Mouse (Mus musculus): ENCODE results near the gene Nkx2-2.

The Nkx2-2 gene

DNA sequence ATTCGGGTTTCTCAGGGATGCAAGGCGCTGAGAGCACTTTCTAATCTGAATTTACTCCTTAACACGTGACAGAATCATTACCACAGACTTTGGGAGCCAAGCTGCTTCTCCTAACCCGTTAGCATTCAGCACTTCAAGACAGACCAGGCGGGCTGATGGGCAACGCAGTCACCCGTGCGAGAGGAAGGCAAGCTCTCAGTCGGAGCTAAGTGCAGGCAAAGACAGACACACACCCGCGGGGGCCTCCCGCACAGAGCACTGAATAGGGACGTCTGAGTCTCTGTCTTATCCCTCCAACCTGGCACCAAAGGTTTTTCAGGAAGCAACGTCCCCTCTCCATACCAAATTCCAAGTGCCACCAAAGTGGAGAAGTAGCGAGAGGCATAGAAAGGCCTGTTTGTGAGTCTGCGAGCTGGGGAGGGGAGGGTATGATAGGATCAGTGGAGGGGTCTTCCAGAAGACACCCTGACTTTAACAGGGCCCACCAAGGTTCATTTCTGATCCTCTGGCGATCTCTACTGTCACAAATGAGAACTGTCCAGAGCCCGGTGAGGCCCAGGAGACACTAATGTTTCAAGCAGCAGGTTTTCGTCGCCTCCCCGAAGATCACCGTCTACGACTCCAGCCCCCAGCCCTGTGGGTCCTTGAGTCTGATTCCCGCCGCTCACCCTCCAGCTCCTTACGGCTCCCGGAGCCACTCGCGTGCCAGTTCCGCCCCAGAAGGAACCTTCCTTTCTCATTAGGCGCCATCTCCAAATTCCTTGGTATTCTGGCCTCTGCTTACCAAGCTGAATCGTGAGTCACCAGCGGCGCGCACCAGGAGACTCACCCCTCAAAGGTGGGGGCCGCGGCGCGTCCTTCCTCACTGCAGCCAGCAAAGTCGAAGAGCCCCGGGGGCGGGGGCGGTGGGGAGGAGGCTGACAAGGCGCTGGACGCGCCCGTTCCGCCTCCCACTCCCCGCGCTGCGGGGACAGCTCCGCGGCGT lies at the start of gene Nkx2-2:
Gene Nkx2-2 (minus strand): TSS at position 973 of the 985 bp plus-strand sequence.
- no peak for DNase-seq

DNA sequence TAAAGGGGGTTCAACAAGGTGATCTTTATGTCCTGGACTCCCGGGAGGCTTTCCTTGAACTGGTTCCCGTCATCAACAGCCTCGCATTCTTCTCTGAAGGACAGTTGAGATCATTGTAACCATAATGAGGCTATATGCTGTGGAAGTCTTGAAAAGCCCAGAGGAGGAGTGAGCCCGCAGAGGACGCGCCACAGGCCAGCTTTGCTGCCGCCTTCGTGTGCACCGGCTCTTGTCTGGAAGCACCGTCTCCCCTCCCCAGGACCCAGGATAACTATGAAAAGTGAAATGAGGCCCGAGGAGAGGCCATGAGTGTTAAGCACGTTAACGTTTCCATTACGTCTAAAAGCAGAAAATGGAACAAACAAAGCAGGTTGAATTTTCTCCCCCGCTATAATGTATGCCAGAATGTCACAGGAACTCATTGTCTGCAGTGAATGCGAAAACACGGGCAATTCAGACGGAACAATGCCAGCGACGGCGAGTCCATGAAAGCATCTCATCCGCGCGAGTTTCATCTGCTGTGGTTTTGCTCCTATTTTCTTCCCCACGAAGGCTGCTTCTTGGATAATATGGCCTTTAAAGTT lies 41.8 kb upstream of the Nkx2-2 start:
- DNase-seq = no peak

DNA sequence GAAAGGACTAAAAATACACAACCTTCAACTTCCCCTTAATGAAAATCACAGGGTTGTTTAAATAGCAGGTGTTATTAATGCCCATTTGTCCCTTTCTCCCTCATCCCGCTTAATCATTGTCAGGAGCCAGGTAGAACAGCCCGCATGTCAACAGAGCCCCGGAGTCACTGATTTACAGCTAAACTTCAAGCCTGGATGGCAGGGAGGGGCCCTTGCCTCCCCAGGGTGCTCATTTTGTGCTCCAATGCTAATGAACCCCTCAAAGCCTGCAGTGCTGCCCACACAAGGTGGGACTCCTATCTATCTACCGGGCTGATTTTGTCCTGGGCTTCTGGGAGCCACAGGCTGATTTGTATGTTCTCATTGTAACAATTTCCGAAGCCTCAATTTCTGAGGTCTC lies 37.1 kb upstream of the Nkx2-2 start:
- no peak for DNase-seq

DNA sequence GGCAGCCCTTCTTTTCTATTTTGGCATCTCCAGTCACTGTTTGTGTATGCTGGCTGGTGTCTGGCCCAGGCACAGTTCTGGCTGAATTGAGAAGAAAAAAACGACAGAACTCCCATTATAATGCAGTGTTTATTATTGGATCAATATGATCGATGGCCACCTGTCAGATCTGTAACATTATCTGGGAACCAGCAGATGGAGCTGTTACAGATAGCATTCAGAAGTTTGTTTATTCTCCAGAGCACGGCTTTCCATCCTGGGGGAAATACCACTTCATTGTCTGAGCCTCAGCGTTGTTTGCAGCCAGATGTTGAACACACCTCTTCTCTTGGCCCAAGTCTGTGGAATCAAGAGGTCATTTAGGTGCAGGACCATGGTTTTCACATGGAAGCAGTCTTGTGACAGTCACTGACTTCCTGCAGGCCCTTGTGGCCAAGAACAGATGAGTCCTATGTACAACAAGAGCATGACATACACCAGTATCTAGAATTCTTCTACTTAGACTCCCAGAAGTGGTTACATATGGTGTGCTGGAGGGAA lies 11.1 kb upstream of the Nkx2-2 start:
- DNase-seq = no peak

DNA sequence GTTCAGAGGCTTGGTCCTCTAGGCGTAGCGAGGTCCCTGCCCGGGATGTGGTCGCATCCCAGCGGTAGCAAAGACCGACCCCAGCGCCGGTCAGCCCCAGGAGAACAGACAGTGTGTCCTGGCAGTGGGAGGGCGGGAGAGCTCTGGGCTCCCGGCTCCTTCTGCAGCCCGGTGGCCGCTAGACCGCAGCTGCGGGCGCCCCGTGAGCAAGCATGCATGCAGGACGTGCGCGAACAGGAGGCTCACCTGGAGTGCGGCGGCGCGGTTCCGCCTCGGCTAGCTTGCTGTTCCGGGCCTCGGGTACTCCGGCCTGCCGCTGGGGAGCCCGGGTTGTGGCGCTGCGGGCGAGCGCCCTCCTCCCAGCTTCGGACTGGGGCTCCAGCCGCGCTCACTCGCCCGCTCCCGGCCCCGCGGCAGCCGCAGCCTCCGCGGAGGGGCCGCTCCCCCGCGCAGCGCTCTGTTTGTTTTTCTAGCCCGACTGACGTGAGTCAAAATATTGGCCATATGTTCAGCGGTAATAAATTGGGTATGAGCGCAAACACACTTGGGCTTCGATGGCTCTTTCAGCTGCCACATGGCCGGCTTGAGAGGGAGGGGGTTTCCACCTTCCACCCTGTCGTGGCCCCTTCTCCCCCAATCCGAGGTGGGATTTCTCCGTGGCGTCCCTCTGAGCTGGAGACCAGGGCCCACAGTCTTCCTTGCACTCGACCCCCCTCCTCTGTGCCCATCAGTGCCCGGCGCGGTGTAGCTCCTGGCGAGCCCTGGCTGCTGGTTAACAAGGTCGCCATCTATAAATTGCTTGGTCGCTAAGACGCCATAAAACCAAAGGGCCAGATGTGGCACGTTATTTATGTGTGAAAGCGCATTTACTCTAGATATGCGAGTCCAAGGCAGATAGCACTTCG lies 920 bp upstream of the Nkx2-2 start:
- DNase-seq = no peak

DNA sequence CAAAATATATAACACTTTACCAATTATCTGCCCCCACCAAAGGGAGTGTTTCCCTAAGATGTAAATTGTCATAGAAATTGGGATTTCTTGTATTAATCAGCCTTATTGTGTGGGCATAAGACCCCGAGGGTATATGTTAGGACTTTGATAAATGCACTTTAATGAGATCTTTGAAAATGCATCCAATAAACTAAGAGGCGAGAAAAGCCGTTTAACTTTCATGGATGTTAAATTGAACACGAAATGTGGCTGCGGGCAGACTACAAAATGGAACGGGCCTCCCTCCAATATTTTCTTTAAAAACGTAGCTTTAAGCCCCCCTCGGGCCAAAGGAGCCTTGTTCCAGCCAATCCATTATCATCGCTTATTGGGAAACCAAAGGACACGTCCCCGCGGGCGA lies 1.3 kb downstream of the Nkx2-2 start:
- DNase-seq = no peak

DNA sequence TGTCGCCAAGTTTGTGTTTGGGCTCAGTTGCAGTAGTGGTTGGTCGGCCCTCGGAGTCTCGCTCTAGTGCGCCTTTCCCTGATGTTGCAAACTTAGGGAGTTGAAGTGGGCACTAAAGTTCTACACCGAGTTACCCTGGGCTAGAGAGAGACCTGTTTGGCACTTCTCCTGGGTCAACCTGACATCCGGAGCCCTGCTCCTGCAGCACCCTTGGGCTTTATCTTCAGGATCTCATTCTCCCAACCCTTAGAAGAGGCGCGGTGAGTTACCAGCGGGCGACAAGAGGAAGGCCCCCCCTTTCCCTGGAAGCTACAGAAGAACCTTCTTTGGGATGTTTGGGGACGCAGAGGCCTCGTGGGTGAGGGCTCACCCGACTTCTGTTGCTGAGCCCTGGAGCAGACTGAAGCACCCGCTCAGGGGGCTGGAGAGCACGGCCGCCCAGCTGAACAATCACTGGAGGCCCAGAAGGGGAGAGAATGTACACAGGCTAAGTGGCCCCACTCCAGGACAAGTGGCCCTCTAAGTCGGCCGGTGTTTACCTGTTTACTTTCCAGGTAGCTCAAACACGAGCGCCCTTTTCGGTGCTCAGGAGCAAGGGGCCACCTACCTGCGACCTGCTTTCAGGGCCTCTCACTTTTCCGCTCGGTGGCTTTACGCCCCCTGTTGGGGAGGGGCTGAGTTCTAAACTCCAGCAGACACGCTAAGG lies 3.6 kb downstream of the Nkx2-2 start:
- DNase-seq = no peak

DNA sequence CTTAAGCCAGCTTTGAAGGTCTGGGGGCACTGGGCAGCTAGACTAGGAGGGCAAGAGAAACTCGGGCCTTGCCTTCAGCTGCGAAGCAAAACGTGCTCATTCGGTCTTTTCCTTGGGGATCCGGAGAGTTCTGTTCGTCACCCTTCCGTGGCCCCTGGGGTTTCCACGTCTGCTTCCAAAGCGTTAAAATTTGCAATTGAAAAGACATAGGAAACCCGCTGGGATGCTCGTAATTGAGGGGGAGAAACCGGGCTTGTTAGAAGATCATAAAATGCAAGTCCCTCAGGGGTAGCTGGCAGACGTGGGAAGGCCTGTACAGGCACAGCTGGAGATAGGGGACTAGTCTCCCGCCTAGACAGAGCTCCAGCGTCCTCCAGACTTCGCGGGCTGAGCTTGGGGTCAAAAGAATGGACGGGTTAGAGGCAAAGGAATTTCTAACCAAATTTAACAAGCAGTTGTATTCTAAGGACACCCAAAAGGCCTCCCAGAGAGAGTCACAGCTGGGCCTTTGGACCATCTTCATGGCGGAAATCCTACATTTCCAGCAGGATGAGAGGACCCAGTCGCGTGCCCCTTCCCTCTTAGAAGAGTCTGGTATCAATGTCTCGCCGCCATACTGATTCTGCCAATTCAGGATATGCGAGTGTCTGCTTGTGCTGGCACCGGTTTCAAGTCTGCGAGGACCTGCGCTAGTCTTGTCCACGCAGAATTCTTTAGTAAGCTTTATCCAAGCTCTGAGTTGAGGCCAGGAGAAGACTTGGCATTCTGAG lies 4.3 kb downstream of the Nkx2-2 start:
- DNase-seq = no peak

DNA sequence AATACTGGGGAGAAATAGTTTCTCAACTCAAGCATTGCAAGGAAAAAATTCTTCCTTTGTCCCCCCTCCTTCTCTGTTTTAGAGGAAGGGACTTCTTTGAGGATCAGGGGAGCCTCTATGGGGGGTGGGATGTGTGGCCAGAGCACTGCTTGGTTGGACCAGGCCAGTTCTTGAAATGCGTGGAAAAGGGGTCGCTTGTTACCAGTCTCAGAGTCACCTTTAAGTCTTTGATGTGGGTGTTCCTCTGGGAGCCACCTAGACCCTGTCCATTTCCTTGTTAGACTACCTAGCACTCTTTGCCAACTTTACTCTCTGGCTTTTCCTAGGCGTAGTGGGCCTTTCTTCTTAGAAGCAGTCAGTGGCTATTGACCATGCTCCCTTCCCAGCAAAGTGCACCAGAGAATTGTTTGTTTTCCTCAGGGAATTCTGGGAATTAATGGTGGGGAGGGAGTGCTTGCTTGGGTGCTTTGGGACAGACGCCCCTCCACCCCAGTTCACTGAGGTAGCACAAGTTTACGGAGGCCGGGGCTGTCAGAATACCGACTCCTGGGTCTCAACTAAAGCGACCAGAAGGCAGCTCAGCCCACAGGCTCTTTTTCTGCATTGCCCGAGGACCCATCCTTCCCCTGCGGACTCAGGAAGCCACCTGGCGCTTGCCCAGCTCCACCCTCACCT lies 5.0 kb downstream of the Nkx2-2 start:
- no peak for DNase-seq

DNA sequence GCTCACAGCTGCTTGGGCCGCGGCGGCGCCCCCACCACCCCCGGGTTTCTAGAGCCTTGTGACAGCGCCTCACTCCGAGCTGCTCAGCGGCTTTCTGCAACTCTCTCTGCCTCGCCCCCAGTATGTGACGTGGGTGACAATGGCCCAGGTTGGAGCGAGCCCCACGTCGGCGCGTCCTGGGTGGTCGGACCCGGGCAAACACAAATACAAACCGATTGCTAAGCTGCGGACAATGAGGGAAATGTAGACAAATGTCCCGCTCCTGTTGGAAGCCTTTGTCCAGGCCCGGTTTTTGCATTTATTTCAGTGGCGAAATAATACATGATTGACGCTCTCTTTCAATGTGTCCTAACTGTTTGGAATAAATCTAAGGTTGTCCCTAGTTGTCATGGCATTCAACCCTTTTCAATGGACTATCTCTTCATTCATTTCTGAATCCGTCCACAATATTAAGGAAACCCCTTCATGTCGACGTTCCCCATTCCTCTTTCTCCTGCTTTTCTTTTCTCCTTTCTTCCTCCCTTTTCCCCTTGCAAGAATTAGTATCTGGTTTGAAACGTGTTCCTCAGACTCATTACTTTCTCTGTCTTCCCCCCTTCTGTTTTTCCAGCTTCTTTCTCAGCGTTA lies 5.9 kb downstream of the Nkx2-2 start:
- peak; percentile 31 for DNase-seq

DNA sequence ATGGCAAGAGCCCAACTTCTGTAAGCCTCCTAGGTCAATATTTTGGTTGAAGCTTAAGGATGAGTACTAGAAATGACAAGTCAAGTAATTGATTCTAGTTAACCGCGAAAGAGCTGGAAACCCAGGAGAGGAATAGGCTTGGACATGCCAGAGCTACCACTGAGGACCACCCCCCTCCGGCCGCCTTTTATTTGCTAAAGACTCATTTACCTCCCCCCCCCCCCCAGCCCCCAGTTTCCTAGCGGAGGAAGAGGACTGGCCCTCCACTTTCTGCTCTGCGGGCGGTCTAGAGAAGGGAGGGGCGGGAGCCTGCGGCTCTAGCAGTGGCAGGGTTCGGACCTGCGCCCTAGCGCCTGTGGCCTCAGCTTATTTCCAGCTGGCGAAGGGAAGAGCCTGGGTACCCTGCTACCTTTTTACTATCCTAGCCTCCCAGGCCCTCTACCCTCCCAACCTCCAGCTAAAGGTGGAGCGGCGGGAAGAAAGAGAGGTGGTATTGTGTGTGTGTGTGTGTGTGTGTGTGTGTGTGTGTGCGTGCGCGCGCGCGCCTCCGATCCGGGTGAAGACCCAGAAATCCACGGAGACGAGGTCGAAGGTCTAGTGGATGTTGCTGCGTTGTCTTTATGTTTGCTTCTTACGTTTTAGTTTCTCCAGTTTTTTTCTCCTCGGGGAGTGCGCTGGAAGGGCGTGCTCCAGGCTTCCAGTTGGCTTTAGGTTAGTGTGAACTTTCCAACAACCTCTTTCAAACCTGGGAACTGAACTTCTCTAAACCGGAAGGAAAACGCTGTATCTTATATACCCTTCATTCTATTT lies 6.8 kb downstream of the Nkx2-2 start:
- DNase-seq = no peak

DNA sequence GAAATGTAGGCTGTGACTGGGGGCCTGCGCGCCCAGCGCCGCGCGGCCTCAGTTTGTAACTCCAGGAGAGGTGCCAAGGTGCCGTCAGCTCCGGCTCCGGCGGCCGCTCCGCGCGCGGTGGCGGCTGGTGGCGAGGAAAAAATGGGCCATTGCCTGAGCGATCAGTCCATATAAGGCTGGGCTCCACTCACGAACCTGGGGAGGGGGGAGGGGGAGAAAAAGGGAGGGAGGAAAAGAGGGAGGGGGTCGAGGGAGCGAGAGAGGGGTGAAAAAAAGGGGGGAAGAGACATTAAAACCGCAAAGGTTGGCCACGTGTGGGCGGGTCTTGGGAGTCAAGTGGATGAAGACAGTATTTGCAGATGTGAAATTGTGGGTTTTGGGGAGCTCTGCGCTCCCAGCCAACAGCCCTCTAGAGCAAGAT lies 7.8 kb downstream of the Nkx2-2 start:
- no peak for DNase-seq

DNA sequence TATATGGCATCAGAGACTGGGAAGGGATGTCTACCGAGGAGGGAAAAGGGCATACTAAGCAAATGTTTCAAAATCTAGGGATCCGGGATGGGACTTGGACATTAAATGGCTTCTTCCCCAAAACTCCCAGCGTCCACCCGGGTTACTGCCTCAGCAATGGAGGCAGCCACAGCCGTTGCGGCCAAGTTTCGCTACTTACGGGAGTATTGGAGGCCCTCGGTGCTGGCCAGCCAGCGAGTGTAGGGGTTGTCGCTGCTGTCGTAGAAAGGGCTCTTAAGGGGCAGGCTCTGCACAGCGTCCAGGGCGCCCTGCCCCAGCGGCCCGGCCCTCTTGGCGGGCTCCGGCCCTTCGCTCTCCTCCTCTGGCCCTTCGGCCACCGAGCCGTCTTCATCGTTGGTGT lies 8.5 kb downstream of the Nkx2-2 start:
- DNase-seq = no peak

DNA sequence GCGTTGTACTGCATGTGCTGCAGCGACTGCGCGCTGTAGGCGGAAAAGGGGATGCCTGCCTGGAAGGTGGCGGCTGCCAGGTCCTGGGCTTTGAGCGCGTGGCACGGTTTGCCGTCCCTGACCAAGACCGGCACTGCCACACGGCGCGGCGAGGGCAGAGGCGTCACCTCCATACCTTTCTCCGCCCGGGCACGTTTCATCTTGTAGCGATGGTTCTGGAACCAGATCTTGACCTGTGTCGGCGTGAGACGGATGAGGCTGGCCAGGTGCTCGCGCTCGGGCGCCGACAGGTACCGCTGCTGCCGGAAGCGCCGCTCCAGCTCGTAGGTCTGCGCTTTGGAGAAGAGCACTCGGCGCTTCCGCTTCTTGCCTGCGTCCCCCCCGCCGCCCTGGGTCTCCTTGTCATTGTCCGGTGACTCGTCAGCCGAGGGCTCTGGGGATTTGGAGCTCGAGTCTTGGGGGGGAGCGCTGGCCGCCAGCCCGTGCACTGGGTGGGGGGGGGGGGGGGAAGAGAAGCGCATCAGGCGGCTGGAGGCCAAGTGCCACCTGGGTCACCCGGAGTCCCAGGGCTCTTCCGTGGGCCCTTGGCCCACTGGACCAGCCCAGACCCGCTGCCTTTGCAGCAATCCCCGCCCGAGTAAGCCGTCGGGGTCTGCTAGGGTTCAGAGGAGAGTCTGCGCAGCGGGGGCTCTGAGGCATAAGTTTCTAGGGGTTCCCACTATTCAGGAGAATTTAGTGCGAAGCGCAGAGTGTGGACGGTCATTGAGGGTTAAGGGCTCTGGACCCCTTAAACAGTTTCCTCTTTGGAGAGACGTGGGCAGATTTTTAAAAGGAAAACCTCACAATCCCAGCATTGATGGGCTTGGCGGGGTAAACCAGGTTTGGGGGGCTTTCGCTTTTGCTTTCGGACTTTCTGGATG lies 9.7 kb downstream of the Nkx2-2 start:
- no peak for DNase-seq

DNA sequence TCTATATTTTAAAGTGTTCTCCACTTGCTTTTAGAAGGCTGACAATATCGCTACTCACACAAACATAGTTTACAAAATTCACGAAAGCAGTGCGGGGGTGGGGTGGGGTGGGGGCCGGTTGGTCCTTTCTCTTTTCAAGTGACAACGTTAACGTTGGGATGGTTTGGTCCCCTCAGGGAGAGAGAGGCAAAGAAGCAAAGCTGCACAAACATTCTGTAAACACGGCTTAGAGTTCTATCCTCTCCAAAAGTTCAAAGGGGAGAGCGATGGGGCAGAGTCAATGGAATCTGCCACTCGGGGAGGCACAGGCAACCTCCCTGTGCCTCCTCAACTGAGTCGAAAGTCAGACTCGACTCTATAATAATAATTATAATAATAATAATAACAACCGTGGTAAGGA lies 10.5 kb downstream of the Nkx2-2 start:
- DNase-seq = no peak

DNA sequence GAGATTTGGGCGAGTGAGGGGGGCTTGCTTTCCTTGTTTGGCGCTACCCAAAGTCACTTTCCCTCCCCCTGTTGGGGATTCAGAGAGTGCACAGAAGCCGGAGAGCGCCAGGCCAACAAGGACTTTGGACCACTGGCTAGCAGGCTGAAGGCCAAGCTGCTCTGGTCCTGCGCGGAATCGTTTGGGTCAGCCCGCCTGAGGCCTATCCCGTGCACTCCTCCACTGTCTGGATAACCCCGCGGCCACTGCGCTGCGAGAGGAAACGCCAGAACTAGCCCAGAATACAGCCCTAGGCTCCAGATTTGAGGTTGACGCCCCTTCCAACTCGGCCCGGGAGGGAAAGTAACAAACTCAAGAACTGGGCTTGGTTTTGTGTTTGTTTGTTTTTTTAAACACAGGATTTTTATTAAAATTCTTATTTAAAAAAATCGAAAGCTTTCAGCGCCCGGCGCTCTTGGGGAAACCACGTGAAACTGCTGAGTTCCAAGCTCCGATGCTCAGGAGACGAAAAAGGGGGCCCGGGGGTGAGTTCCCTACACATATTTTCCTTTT lies 11.3 kb downstream of the Nkx2-2 start:
- no peak for DNase-seq

DNA sequence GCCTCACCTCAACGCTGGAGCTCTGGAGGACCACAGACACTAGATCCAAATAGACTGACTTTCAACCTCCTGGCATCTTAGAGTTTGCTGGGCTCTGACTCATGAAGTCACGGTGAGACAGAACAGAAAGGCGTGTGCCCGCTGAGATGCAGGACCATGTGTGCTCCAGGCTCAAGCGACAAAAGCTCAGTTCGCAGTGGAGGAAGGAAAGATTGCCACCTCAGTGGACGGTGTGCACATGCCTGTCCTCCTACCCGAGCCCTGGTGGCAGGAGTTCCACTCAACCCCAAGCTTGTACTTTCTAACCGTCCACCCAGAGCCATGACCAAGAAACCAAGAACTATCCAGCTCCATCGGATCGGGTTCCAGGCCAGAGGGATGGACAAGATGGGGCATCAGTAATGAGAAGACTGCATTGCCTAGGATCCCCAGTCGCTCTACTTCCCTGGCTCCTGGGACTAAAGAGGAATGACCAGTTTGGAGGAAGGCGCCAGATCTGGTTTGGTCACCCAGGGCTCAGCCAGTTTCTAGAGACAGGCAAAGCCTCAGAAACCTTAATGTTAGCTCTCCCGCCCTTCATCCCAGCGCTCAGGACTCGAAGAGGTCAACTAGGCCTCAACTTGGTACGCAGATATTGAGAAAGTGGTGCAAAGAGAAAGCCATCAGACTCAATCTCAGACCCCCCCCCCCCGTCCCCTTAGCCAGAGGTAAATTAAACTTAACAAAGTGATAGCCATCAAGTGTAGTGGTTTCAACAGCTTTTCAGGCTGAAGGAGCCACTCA lies 11.9 kb downstream of the Nkx2-2 start:
- DNase-seq = no peak
